24 mouse cellular contexts compared by ENCODE assay signal in genomic region chr7:126499416-126499815, GRCm38 (mm10). TPM values are rescaled to one million over a fixed set of nuclear protein-coding genes. Genes with fewer than 3 reads are reported as not detected.
A peak's percentile ranks its signal among the peaks of the same experiment; 100 is the strongest.
DNase-seq lines count a peak whose midpoint lies in the region; ATAC-seq and TF ChIP-seq lines count a peak whose summit lies in the region.
"Had no signal": no experiment of that assay in that cellular context is flagged by ENCODE, and none has a peak within 500 bp of the region (broad histone marks: within the 10 kb centered on the region; RNA-seq: fewer than 3 reads in every experiment).

No protein-coding gene starts in this region.

- H3ac ChIP-seq in myocyte (ENCODE audit: control insufficient read depth, insufficient read length): no peak overlapping the region

- DNase-seq in cerebellum, adult 9-10 months: peak; percentile 24
- DNase-seq in cerebellum, postnatal 4 days (ENCODE audit: low spot score in 2 of 2): no peak
- no peak for DNase-seq in liver, embryonic 11.5 days (ENCODE audit: low spot score)
- no peak for DNase-seq in liver, postnatal 0 days
- DNase-seq: adrenal gland, adult 8-10 months; adrenal gland, postnatal 14 days; adrenal gland, postnatal 36 days; B cell, adult 2 months; cerebellum, adult 11-12 months; cerebellum, adult 2 months; cerebellum, postnatal 14 days; cerebellum, postnatal 36 days; forebrain, postnatal 0 days had no signal

- 95% methylated on average over 7 of the region's 7 CpGs for WGBS in liver, embryonic 11.5 days
- WGBS in liver, postnatal 0 days (ENCODE audit: insufficient replicate concordance): 90% methylated on average over 7 of the region's 7 CpGs

- no peak overlapping the region for H3K4me3 ChIP-seq in liver, embryonic 11.5 days (ENCODE audit: low read depth, low read length)
- H3K4me3 ChIP-seq in liver, postnatal 0 days (ENCODE audit: low read depth, low read length): no peak overlapping the region
- no peak overlapping the region for H3K4me3 ChIP-seq in myocyte
- H3K4me3 ChIP-seq: embryonic facial prominence, embryonic 10.5 days; embryonic facial prominence, embryonic 12.5 days; forebrain, embryonic 13.5 days; forebrain, embryonic 15.5 days had no signal

- no peak for TF ChIP-seq EP300 in liver, postnatal 0 days (IDR thresholded peaks at IDR 0.05; ENCODE audit: low read depth)

- H3K36me3 ChIP-seq in liver, embryonic 11.5 days (ENCODE audit: control insufficient read depth, insufficient read depth, low read length): peaks cover 65% of the 10 kb centered on the region
- H3K36me3 ChIP-seq in liver, postnatal 0 days (replicated peaks; ENCODE audit: insufficient read depth, low read length): peaks cover 69% of the 10 kb centered on the region
- peaks cover 63% of the 10 kb centered on the region for H3K36me3 ChIP-seq in myocyte (ENCODE audit: control insufficient read depth, insufficient read depth)

- H3K9ac ChIP-seq in liver, embryonic 11.5 days (ENCODE audit: low read depth, low read length): 0 out of 2 replicates have a peak overlapping the region, but pooled peaks have one; percentile 9
- no peak overlapping the region for H3K9ac ChIP-seq in liver, postnatal 0 days (replicated peaks)
- H3K9ac ChIP-seq: embryonic facial prominence, embryonic 12.5 days; forebrain, embryonic 15.5 days; forebrain, postnatal 0 days had no signal

- no peak for TF ChIP-seq POLR2A in myocyte (IDR thresholded peaks at IDR 0.05; ENCODE audit: insufficient read length, low read depth)

- TF ChIP-seq CTCF in liver, postnatal 0 days (IDR thresholded peaks at IDR 0.05; ENCODE audit: low read depth): no peak

- no peak overlapping the region for H3K4me2 ChIP-seq in liver, embryonic 11.5 days
- no peak overlapping the region for H3K4me2 ChIP-seq in liver, postnatal 0 days (ENCODE audit: low read depth, low read length)
- H3K4me2 ChIP-seq in myocyte (ENCODE audit: low read depth): peak overlapping the region; percentile 93
- H3K4me2 ChIP-seq: embryonic facial prominence, embryonic 12.5 days; forebrain, embryonic 13.5 days; forebrain, embryonic 15.5 days had no signal

- H3K27me3 ChIP-seq in liver, embryonic 11.5 days (replicated peaks; ENCODE audit: control insufficient read depth, insufficient read depth, low read length): no peaks in the 10 kb centered on the region
- H3K27me3 ChIP-seq in liver, postnatal 0 days (ENCODE audit: insufficient read depth, low read length): no peaks in the 10 kb centered on the region
- no peaks in the 10 kb centered on the region for H3K27me3 ChIP-seq in myocyte (ENCODE audit: control insufficient read depth, insufficient read depth, insufficient read length)
- H3K27me3 ChIP-seq: CH12.LX; embryonic facial prominence, embryonic 12.5 days; forebrain, embryonic 13.5 days; forebrain, embryonic 15.5 days; Patski had no signal

- no peak for ATAC-seq in liver, embryonic 11.5 days (replicated peaks; ENCODE audit: low FRiP score)
- ATAC-seq in liver, postnatal 0 days: no peak
- ATAC-seq: activated CD4-positive, CD25-positive, alpha-beta regulatory T cell, adult 4 months; CD4-positive, CD25-positive, alpha-beta regulatory T cell, adult 4 months; forebrain, embryonic 13.5 days; forebrain, embryonic 15.5 days; forebrain, postnatal 0 days; Patski had no signal

- no peak overlapping the region for H3K27ac ChIP-seq in liver, embryonic 11.5 days (ENCODE audit: low read depth, low read length)
- H3K27ac ChIP-seq in liver, postnatal 0 days (ENCODE audit: low read depth): no peak overlapping the region
- H3K27ac ChIP-seq: embryonic facial prominence, embryonic 10.5 days; embryonic facial prominence, embryonic 12.5 days; forebrain, embryonic 13.5 days; forebrain, embryonic 15.5 days had no signal

- peaks cover 13% of the 10 kb centered on the region for H3K4me1 ChIP-seq in liver, embryonic 11.5 days (replicated peaks; ENCODE audit: control insufficient read depth, insufficient read depth, low read length)
- peaks cover 14% of the 10 kb centered on the region for H3K4me1 ChIP-seq in liver, postnatal 0 days (ENCODE audit: insufficient read depth)

- peaks cover 48% of the 10 kb centered on the region for H3K79me2 ChIP-seq in myocyte (ENCODE audit: control insufficient read depth, insufficient read depth)

- no peaks in the 10 kb centered on the region for H3K9me3 ChIP-seq in liver, embryonic 11.5 days (ENCODE audit: control insufficient read depth, low read length)
- no peaks in the 10 kb centered on the region for H3K9me3 ChIP-seq in liver, postnatal 0 days (ENCODE audit: low read length)
- H3K9me3 ChIP-seq: embryonic facial prominence, embryonic 10.5 days; embryonic facial prominence, embryonic 12.5 days; forebrain, embryonic 13.5 days; forebrain, embryonic 15.5 days; G1E had no signal

TF ChIP-seq in myocyte, 11 proteins besides CTCF, POLR2A, EP300 and RAD21:
- TF ChIP-seq SRF (IDR thresholded peaks at IDR 0.05; ENCODE audit: control insufficient read depth, insufficient read length, low read depth): no peak
- TF ChIP-seq POLR2AphosphoS2 (IDR thresholded peaks at IDR 0.05; ENCODE audit: insufficient read length, low read depth): no peak
- TF ChIP-seq MAX (IDR thresholded peaks at IDR 0.05; ENCODE audit: low read depth): no peak
- no peak for TF ChIP-seq REST (IDR thresholded peaks at IDR 0.05; ENCODE audit: insufficient read depth, insufficient read length)
- no peak for TF ChIP-seq MYOG (IDR thresholded peaks at IDR 0.05; ENCODE audit: control insufficient read depth in 1 of 3, insufficient read depth in 1 of 3, insufficient read length in 2 of 3, low read depth in 2 of 3)
- TF ChIP-seq USF1 (IDR thresholded peaks at IDR 0.05; ENCODE audit: low read depth): no peak
- TF ChIP-seq MYOD1 (IDR thresholded peaks at IDR 0.05; ENCODE audit: control insufficient read depth in 1 of 3, insufficient read length in 2 of 3, low read depth in 2 of 3): no peak
- TF ChIP-seq CEBPB (IDR thresholded peaks at IDR 0.05; ENCODE audit: insufficient read depth, poor library complexity, severe bottlenecking): no peak
- no peak for TF ChIP-seq TCF3 (IDR thresholded peaks at IDR 0.05; ENCODE audit: insufficient read length, low read depth)
TF ChIP-seq in myocyte: peak in this region for 0.

RNA-seq across cellular contexts. Expression of gene Atxn2l, which starts 3.8 kb away (rescaled TPM):
- polyA plus RNA-seq in liver, embryonic 11.5 days (2014; fragmentation: Nextera tagmentation; extraction: Ambion mirVana): 71.4 and 75.7 TPM in 2 replicates
- polyA plus RNA-seq in liver, postnatal 0 days (2015; fragmentation: Nextera tagmentation; extraction: Ambion mirVana): 12.0 and 13.6 TPM in 2 replicates
- 104 TPM for polyA plus RNA-seq in myocyte (2012; fragmentation: generic; extraction: Trizol)

RNA-seq across cellular contexts. Expression of gene Tufm, which starts 12.3 kb away (rescaled TPM):
- polyA plus RNA-seq in liver, embryonic 11.5 days (2014; fragmentation: Nextera tagmentation; extraction: Ambion mirVana): 193 and 211 TPM in 2 replicates
- polyA plus RNA-seq in liver, postnatal 0 days (2015; fragmentation: Nextera tagmentation; extraction: Ambion mirVana): 57.6 and 57.7 TPM in 2 replicates
- 167 TPM for polyA plus RNA-seq in myocyte (2012; fragmentation: generic; extraction: Trizol)

RNA-seq across cellular contexts. Expression of gene Sh2b1, which starts 24.2 kb away (rescaled TPM):
- 26.2 and 26.4 TPM in 2 replicates for polyA plus RNA-seq in liver, embryonic 11.5 days (2014; fragmentation: Nextera tagmentation; extraction: Ambion mirVana)
- 13.5 and 13.7 TPM in 2 replicates for polyA plus RNA-seq in liver, postnatal 0 days (2015; fragmentation: Nextera tagmentation; extraction: Ambion mirVana)
- 58.8 TPM for polyA plus RNA-seq in myocyte (2012; fragmentation: generic; extraction: Trizol)

RNA-seq across cellular contexts. Expression of gene Atp2a1, which starts 36.5 kb away (rescaled TPM):
- polyA plus RNA-seq in liver, embryonic 11.5 days (2014; fragmentation: Nextera tagmentation; extraction: Ambion mirVana): 1.3 TPM in 2 replicates
- polyA plus RNA-seq in liver, postnatal 0 days (2015; fragmentation: Nextera tagmentation; extraction: Ambion mirVana): 2.2 and 34.1 TPM in 2 replicates
- 1,699 TPM for polyA plus RNA-seq in myocyte (2012; fragmentation: generic; extraction: Trizol)
- polyA plus RNA-seq: forebrain, embryonic 11.5 days had no signal
